Mouse (Mus musculus) left cerebral cortex, postnatal 25 days (tissue): ENCODE results near the gene Rsph1. TPM values are rescaled to one million over a fixed set of nuclear protein-coding genes. Genes with fewer than 3 reads are reported as not detected.
A peak's percentile ranks its signal among the peaks of the same experiment; 100 is the strongest.

Experiments used
- DNase-seq, 2 experiments: peaks; one replicate each; pipeline ENCODE4 v3.0.0; 2022; ENCODE audit warnings: low spot score in 2 of 2, mixed read lengths in 1 of 2
- intact Hi-C: fragments of 180-260 bp; cut with DNase I; formaldehyde crosslinking; loops from one replicate; pipeline ENCODE4 v1.15.1; 2025
- total RNA-seq, 2 experiments: library from RNA; stranded (reverse); gene quantifications; 2 replicates each; pipeline ENCODE4 v1.2.3; 2021

The Rsph1 gene
- total RNA-seq = 10 to 100 TPM; 16.7 to 17.7 TPM

DNA sequence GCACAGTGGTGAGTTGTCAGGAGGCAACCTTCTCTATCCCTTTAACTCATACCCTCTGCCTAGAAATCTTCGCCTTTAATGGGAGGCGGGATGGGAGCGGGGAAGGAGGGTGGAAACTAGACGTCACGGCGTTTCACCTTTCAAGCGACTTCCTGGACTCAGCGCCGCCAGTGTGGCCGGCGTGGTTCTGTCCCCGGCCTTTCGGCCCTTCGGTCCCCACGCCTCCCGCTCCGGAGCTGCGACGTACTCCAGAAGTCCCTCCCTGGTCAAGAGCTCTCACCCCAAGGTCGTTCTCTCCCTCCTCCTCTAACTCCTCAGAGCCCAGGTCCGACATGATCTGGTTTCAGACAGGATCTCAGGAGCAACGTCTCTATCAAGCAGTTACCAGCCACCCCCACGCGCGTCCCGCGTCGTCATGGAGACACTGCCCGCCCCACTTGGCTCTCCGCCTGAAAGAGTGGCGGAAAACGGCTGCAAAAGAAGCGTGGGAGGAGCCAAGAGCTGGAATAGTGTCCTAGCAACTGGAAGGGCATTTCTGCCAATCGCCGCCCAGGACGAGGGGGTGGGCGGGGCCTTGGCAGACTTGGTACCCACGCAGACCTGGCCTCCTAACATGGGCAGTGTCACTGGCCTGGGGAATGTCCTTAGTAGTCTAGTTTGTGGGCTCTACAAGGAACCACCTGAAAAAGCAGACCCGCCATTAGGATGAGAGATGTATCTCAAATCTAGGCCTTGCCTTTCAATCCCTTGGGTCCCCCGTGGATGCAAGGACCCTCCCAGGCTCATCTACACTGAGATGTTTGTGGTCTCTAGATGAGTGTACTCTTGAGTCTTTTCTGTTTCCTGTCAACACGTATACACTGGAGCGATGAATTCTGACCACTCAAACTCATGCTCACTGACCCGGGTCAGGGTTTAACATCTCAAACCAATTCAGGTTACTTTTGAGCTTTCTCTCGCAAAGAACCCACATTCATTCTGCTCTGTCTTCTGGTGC is at the start of gene Rsph1:
TSS of gene Rsph1 (minus strand) at position 462 of the 997 bp plus-strand sequence.
- intact Hi-C loops = no loop called here
- DNase-seq = peak; percentile 100

DNA sequence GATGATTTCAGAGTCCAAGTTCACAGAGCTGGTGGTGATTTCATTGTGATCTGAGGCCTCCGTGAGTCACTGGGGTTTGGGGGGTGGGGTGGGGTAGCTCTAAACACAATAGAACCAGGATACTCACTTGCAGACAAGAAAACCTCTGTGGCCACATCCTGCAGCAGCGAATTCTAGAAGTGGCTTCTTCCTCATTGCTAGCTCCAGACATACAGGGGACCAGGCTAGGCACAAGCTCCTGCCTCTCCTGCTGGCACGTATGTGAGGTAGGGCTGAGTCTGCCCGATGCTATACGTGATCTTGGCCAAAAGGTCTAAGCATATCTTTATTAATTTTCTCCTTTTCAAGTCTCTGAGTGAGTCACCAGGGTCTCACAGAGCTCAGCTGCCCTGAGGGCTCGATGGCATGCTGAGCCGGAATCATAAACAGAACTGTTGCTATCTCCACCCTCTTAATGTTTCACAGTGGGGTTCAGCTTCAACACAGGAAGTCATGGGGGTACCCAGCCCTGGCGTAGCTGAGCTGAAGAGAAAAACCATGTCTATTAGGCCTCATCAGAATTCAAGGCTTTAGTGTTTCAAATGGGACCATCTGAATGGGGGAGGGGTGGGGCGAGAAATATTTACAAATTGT is 49.2 kb upstream of the Rsph1 start:
- intact Hi-C loops = no loop called here

DNA sequence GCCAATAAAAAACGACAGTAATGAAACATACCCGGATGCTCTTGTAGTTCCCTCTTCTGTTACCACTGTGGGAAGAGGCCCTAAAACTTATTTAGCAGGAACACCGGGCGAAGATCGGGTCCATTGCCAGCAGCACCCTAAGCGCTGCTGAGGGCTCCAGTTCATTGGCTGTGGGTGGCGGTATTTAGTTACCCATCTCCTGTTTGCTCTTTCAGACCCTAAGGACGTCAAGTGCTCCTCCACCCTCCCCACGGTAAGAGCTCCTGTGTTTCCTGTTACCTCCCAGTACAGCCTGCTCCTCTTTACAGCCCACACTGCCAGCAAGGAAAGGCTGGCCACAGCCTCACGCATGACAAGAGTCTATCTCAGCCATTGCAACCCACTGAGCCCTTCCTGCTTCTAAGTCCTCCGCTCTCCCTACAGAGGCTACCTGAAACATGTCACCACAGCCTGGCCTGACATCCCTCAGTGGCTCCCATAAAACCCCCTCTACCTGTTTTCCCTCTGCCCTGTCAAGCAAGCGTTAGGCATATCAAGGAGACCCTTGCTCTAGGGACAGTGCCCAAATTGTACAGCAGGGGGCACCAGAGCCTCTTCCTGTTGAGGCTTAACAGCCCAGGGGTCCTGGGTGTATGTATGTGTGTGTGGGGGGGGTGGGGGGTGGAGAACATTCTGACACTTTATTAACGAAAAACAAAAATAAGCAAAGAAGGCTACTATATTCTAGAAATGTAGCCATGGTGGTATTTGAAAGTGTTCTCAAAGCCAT is 48.5 kb upstream of the Rsph1 start:
- intact Hi-C loops = no loop called here

More for the DNA sequence above, 49.2 kb upstream of the Rsph1 start:
- DNase-seq = no peak

DNA sequence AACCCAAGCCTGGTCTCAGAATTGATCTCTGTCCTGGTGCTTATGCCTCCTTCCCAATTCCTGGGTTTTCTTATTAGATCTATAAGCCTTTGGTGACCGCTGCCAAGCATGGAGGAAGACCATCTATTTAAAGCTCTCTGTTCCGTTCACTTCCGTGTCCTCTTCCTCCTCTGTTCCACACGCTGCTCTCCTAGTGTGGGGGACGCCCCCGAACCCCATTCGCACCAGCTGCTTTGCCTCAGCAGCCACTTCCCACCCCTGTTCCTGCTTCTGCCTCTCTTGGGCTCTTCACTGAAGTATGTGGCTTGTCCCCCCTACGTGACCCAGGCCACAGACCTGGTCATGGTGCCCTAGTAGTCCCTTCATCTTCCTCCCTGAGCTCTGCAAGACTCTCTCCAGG is 47.0 kb upstream of the Rsph1 start:
- peak in 1 of 2 experiments; percentile 47 for DNase-seq
- intact Hi-C loops = no loop called here

More for the DNA sequence above, 48.5 kb upstream of the Rsph1 start:
- DNase-seq = no peak

DNA sequence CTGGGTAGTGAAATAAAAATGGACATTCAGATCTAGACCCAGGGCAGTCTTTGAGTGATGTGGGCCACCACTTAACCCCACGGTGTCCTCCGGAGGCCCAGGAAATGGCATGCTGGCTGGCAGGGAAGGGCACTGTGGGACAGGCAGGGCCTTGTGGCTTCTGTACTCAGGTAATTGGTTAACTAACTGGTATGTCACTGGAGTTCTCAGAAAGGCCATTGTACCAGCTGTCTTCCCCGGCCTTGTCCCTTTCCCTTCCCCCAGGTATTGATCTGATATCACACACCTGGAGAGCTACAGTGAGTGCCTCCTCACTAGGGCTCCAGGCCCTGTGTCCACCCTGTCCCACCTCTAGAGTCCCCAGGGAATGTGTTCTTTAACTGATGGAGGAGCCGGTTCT is 46.2 kb upstream of the Rsph1 start:
- DNase-seq = no peak
- intact Hi-C loops = no loop called here

DNA sequence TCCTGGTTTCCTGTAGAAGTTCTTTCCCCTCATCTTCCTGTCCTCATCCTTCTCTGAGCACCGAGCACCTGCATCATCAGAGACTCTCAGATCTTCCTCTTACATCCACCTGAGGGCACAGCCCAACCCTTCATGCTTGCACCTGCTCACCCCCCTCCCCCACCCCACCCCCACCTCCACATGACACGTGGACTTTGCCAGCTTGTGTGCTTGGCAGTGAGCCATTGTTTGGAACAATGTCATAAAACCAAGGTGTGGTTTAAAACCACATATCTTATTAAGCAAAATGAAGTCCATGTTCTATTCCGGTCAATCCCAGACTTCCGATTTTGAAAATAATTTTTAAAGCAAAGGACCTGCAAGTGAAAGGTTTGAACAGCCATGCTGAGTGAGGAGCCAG is 45.3 kb upstream of the Rsph1 start:
- no peak for DNase-seq
- intact Hi-C loops = no loop called here

DNA sequence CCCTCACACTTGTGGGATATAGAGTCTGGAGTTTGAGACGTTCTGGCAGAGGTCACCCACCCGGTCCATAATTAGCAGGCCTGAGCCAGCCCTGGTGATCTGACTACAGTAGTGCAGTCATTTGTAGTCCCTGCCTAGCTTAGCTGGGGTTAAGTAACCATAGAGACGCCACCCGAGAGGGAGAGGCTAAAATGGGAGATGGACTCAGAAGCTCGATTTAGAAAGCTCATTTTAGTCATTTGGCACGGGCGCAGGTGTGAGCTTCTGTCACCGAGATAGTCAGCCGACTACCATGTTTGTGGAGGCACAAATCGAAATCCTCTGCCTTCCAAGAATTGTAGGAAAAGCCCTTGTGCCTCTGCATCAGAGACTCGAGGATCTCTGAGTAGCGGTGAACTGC is 44.2 kb upstream of the Rsph1 start:
- DNase-seq = peak; percentile 70 to 97
- intact Hi-C loops = no loop called here

DNA sequence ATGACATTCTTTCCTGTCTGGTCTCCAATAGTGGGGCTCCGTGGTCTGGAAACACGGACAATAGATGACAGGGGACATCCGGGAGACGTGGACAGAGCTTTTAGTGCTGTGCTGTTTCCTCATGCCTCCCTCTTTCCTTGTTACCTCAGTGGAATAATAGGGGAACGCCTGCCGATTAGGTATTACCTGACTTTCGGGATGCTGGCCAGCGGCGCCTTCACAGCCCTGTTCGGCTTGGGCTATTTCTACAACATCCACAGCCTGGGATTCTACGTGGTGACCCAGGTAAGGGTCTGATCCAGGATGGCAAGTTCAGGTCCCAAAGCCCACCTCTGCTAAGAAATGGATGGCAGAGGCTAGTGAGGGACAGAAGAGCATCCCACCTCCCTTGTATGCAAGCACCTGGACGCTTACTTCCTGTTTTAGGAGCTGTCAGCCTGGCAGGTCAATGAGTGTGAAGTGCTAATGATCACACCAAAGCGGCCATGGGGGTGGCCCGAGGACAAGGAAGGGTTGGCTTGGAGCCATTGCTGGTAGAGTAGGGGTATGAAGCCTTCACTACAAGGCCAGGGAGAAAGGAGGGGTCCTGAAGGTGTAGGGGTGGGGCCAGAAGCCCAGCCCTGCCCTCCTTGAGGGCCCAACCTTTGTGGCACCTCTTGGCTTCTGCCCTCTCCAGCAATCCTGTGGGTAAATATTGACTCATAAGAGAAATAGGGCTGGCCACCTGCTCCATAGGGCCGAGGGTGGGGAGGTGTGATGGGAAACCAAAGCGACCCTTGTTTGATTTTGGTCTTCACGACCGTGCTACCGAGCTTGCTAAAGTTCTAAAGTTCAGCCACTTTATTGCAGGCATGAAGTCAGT is 42.0 kb upstream of the Rsph1 start:
- intact Hi-C loops = no loop called here
- no peak for DNase-seq

DNA sequence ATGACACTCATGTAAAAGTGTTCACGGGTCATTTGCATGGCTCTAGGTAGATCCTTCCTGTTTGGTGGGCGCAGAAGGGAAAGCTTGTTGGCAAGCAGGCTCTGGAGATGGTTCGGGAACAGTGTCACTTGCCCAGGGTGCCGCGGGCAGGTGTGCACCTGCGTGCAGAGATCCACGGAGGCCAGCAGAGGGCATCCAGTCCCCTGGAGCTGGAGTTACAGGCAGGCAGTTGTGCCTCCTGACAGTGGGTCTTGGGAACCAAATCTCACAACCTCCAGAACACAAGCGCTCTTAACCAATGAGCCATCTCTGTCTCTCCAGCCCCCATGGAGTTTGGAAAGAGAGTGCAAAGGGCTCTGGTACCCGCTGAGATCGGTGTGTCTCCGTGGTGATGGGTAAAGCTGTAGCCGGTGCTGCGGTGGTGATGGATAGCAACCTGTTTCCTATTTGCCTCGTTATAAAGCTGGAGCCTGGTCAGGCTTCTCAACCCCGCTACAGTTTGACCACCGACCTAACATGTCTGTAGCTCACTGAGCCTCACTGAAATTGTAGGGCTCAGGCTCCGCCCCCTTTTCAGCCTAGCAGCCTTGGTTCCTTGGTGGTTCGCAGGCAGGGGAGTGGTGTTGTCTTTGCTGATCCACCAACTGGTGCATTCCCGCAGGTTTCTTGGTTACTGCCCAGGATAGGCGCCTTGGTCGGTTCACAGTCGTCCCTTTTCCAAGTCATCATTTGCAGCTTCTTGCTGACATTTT is 40.5 kb upstream of the Rsph1 start:
- intact Hi-C loops = no loop called here

DNA sequence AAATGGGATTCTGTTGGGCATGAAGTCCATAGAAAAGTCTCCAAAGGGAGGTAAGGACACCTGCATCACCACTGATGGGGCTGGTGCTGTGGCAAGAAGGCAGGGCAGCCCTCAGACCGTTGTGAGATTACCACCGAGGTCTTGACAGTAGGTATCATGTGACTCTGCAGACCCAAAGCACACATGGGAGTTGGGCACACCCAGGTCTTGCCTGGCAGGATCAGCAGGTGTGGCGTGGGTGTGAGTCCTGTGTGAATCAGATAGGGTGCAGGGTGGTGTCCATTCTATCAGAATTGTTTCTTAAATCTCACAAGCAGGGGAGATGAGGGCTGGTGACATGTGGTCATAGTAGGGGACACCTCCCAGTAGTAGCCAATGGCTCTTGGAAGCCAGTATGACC is 39.8 kb upstream of the Rsph1 start:
- intact Hi-C loops = no loop called here
- DNase-seq = no peak

More for the DNA sequence above, 40.5 kb upstream of the Rsph1 start:
- DNase-seq = no peak

DNA sequence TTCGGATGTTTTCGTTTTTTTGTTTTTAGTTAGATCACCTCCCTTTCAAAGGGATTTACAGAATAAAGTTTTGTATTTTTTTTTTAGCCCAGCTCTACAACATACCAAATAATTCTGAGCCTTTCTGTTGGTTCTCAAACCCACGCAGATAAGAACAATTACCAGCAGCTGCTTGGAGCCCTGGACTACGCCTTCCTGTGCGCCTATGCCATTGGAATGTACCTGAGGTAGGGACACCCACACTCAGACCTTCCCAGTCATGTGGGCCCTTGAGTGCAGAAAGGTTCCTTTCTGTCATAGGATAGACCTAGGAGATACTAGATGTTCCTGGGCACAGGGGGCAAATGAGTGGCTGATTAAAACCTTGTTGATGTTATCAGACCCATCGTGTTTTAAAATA is 38.8 kb upstream of the Rsph1 start:
- no peak for DNase-seq
- intact Hi-C loops = no loop called here

DNA sequence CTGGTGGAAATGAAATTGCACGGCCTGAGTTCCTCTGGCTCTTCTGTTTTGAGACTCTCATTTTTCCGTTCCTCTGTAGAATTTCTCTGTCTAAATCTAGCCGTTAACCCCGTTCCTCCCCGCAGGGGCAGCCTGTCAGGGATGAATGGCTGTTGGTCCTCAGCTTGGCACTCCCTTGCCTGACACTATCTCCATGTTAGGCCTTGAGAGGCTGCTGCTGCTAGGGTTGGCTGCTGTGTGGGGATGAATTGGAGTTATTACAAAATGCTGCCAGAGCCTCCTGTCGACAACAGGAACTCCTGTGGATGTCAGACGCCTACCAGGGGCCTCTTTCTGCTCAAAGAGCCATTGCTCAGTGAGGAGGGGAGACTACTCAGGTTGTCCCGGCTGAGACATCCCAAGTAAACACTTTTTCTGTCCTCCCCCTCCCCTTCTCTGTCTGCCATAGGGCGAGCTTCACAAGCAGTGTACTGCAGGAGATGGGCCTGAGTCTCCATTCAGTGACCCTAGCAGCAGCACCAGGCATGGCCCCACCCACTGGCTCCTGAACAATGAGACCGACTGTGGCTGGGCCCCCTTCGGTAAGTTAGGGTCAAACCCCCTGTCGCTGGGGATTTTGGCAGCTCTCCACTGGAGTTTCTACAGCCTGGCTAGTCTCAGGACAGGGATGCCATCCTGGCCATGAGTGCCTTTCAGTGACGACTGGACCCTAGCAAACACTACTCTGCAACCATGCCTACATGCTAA is 38.0 kb upstream of the Rsph1 start:
- no peak for DNase-seq
- intact Hi-C loops = no loop called here

DNA sequence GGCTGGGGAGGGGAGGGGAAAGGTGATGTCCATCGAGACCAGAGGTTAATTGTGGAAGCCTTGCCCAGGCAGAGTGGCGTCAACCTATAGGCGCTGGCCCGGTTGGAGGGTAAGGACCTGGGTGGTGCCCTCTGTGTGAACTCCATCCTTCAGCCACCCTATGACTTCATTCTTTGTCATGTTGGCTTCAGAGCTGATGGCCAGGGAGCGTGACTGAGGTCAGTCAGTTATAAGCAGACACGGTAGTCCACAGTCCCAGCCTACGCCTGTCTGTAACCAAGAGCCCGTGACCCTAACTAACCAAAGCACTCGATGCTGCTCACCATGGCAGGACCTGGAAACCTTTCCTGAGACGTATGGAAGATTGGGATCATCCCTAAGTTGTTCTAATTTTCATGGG is 35.5 kb upstream of the Rsph1 start:
- intact Hi-C loops = no loop called here
- no peak for DNase-seq

DNA sequence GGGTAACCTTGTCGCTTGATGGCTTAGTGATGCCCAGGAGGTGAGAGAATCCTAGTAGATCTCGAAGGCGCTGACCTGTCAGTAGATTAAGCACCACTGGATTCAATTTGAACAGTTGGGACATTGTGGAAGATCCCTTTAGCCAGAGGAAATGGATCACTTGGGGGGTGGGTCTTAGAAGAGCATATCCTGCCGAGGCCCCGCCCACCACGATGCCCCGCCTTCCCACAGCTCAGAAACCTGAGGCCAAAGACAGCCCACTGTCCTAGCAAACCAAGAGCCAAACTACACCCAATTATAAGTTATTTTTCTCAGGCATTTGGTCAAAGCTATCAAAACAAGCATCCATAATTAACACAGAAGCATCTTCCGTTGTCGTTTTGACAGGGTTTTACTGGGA is 33.9 kb upstream of the Rsph1 start:
- no peak for DNase-seq
- intact Hi-C loops = no loop called here

DNA sequence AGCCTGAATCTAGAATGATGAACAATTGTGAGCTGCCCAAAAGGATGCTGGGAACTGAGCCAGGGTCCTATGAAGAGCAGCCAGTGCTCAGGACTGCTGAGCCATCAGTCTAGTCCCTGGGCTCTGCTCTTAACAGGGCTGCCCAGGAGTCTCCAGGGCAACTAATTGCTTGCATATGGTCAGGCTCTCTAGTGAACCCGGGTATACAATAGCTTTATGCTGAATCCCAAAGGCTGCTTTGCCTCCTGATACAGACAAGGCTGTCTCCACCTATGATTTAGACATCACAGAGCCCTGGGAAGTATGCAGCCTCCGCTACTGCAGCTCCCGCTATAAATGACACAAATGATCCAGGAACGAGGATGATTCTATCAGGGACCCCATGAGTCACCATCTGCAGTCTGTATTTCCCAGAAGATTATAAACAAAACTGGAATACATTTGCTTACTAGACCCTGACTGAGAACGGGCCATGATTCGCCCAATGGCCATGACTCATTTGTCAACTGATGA is 32.2 kb upstream of the Rsph1 start:
- intact Hi-C loops = loop anchor here (1.0 kb wide), 1 partner anchor 55 kb away; no protein-coding TSS in a partner anchor
- DNase-seq = no peak

DNA sequence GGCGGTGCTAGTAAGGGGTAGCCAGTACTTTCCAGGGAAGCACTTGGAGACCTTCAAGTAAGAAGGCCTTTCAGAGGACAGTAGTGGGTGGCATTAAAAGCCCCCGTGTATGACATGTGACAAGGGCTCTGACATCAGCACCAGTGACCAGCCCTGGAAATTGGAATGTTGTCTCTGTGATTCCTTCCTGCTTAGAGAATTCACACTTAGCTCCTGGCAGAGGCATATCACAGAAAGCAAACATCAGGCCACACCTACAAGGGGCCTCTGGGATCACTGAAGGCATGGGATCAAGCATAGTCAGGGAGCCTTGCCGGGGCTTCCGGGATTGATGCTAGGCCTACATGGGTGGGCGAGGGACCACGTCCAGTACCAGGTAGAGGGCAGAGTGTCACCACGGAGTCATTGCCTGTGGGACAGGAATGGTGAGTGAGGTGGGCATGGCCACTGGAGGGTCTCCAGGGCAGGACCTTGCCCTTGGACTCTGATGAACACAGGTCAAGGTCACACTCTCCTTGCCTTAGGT is 31.2 kb upstream of the Rsph1 start:
- DNase-seq = no peak

DNA sequence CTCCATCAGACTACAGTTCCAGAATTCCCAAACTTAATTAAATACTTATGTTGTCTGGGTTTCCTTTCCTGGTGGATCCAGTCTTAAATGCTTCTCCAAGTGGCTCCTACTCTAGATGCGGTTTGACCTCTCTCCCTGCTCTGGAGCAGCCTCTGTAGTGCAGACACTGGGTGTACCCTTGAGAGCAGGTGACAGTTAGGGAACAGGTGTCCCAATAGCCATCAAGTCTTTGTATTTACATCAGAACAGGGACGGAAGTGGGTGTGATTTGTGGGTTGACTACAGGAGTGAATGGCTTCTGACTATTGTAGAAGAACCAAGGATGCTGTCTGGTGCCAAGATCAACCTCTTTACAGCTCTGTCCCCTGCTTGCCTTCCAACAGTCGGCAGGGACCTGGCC is 30.6 kb upstream of the Rsph1 start:
- DNase-seq = no peak
- intact Hi-C loops = no loop called here

More for the DNA sequence above, 31.2 kb upstream of the Rsph1 start:
- intact Hi-C loops = no loop called here

DNA sequence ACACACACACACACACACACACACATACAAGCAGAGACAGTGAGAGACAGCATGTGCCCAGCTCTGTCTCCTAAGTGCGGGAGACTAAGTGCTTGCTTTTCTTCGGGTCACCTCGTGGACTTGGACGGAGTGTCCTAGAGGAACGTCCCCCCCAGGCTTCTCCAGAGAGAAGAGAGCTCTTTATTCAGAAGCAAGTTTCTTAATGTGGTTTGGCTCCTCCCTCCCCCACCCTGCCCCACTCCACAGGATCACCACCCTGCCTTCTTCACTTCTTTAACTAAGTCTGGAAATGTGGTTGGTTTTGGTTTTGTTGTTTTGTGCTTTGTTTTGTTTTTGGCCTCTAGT is 28.6 kb upstream of the Rsph1 start:
- intact Hi-C loops = no loop called here
- no peak for DNase-seq
